Mouse (Mus musculus): ENCODE measurements at regions not wholly inside any gene's neighbourhood (a gene's known extent, or its start where the extent isn't known, plus 50 kb on each side); places are given as distances from the start of the nearest gene placed in this dataset.

DNA sequence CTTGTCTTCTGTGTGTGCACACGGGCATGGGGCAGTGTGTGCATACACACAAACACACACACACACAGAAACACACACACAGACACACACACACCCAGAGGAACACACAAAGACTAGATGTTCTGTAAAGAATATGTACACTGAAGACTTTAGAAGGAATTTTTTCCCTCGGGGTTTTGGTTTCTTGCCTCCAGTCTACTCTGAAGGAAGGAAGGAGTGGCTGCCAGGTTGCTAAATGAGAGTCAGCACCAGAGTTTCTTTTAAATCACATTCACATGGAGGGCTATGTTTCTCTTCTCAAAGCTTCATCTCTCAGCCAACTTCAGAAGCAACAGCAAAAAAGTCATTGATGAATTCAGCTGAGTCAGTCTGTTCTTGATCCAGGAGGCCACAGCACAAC is 61.8 kb upstream of the Irf2bp2 start:
- DNase-seq: no peak

DNA sequence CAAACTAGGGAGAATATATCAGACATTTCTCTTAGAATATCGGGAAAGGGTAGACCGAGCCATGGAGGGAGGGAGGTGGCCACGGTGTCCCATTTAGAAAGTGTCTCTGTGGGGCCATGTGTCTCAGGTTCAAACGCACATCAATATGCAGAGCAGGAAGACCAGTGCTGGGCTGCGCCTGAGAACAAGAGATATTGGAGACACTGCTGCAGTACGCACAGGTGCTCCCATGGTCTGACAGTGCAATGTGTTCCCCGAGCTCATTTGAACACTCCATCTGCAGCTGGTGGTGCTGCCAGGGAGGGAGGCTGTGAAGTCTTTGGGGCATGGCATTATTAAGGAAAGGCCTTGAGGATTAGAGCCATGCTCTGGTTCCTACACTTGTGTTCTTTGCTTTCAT is 60.6 kb upstream of the Irf2bp2 start:
- no peak for DNase-seq

DNA sequence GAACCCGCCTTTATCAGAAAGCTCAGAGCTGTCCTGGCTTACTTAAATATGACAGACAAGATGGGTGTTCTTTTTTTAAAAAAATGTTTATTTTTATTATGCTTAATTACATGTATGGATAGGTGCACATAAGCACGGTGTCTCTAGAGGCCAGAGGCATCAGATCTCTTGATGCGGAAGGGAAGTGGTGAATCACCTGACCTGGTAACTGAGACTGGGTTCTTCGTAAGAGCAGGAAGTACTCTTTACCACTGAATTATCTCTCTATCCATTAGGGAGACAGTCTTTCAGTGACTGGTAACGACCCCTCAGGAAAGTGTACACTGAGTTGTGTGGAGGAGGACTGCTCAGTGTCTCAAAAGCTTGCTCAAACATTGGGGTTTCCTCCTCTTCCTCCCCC is 58.4 kb upstream of the Irf2bp2 start:
- DNase-seq: no peak

DNA sequence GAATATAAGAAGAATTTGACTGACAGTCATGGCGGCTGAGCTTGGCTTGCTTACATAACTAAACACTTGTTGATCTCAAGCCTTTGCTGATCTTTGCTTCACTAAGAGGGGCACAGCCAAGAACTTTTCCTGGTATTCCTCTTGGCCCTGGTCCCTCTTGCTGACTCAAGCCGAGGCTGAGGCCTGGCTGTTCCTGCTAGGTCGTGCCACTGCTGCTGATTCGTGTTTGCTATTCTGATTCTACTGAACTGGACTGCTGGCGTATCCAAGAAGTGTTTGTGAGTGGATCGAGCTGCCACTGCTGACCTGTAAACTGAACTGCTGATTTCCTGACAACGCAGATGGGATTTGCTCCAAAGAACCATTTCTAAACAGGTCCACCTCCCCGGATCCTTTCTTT is 57.2 kb upstream of the Irf2bp2 start:
- DNase-seq: no peak

DNA sequence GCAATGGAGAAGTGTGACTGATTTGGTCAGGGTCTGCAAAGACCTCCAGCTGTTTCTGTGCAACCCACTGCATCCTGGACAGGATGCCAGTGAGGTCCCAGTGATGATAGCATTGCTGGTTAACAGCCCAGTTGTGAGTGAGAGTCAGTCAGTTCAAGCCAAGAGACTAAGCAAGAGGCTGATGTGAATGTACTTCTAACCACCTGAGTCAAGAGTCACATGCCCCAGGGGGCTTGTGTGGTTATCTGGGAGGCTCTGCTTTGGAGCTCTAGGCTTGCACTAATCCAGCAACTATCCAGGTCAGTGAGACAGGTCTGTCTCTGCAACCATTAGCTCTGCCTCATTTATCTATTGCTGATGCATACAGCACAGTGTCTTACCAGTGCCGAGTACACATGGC is 55.5 kb upstream of the Irf2bp2 start:
- DNase-seq: no peak

DNA sequence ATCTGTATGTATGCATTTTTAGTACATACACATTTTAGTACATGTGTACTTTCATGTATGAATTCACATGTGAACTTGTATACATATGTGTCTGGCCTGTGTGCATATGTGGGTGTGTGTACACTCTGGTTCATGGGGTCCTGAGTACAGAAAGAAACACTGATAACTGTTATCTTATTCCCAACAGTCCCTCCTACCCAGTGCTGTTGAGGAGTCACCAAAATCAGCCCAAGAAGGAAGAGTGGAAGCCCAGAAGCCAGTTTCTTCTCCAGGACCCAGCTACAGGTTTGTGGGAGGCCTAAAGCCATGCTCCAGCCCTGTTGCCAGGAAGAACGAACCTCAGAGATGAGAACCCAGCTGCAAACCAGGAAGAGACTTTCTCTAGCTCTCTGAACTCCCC is 53.6 kb upstream of the Irf2bp2 start:
- no peak for DNase-seq

DNA sequence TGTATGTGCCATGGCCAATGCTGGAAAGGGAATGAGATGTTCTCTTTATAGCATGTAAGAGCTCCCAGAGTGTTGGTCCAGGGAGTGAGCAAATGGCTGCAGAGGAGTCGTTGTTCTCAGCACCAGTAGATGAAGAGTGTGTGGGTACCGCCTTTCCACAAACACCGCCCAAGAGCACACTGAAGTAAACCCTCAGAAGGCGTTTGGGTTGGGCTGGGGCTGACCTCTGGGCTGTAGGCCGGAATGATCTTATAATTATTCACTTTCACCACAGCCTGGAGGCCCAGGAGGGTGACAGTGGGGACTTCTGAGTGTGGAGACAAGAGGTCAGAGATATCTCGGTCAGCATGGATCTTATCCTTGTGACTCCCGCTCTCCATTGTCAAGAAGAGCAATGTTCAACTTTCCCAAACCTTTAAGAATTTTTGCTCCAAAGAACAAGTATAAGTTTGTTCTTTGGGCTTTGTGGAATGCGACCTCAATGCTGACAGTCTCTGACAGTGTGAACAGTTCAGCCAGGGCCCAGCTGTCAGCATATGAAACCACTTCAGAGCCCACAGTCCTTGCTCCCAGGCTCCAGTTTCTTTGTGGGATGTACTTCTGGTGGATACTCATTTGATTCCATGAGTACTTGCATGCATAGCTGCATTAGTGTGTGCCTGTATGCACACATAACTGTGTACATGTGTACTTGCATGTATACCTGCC is 53.0 kb upstream of the Irf2bp2 start:
- DNase-seq: no peak

DNA sequence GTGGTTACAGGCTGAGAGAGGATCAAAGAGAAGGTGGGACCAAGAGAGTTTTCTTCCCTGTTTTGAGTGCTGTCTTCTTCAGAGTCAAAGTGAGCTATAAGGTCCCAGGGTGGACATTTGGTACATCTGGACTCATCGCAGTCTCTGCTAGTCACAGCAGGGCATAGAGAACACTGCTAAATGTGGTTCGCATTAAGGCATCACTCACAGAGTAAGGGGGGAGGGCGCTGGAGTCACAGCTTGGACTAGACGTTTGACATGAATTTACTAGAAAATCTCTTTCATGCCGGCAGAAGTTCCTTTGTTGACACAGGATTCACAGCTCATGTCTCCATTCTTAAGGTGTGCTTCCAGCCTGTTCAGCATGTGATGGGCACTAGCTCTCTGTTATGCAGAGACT is 50.4 kb upstream of the Irf2bp2 start:
- no peak for DNase-seq
